Mouse (Mus musculus): ENCODE measurements around the gene Eps8. TPM values are rescaled to one million over a fixed set of nuclear protein-coding genes. Genes with fewer than 3 reads are reported as not detected.
A peak's percentile ranks its signal among the peaks of the same experiment; 100 is the strongest.

Gene Eps8
- total RNA-seq, 2 experiments from 2014 or later: 4.3 to 6.9 TPM

- no peak for DNase-seq
- Histone ChIP-seq H3K27ac (peak overlapping the region; percentile 8; the same call in 1 of the 2 replicates), H3K4me3 (peak overlapping the region; percentile 26; the same call in 1 of the 2 replicates)
- intact Hi-C loops (cut with DNase I): no loop called here
- no peak for TF ChIP-seq CTCF (IDR thresholded peaks at IDR 0.05)
These were observed 84.7 kb downstream of the Eps8 start for GRCm38 (mm10) chr6:137570019-137570418.

GRCm38 (mm10) chr6:137569071-137569470 is 85.6 kb downstream of the Eps8 start:
- H3K27ac ChIP-seq: no peak overlapping the region
- TF ChIP-seq CTCF (IDR thresholded peaks at IDR 0.05): no peak
- peak overlapping the region; percentile 13; the same call in 1 of the 2 replicates for H3K4me3 ChIP-seq
- intact Hi-C loops (cut with DNase I): no loop called here
- no peak for DNase-seq

GRCm38 (mm10) chr6:137565890-137566289 is 88.8 kb downstream of the Eps8 start:
- TF ChIP-seq CTCF (IDR thresholded peaks at IDR 0.05): no peak
- no peak overlapping the region for H3K27ac ChIP-seq
- no peak for DNase-seq
- intact Hi-C loops (cut with DNase I): no loop called here
- no peak overlapping the region for H3K4me3 ChIP-seq

GRCm38 (mm10) chr6:137565454-137565853 is 89.2 kb downstream of the Eps8 start:
- Histone ChIP-seq H3K27ac (no peak overlapping the region), H3K4me3 (no peak overlapping the region)
- no peak for TF ChIP-seq CTCF (IDR thresholded peaks at IDR 0.05)
- DNase-seq: no peak
- intact Hi-C loops (cut with DNase I): no loop called here

- H3K4me3 ChIP-seq: peak overlapping the region; percentile 42
- DNase-seq: peak; percentile 65
- H3K27ac ChIP-seq: peak overlapping the region; percentile 85
- intact Hi-C loops (cut with DNase I): no loop called here
- TF ChIP-seq CTCF (IDR thresholded peaks at IDR 0.05): no peak
These were observed 94.3 kb downstream of the Eps8 start for GRCm38 (mm10) chr6:137560358-137560859.

- DNase-seq: peak; percentile 79
- no peak for TF ChIP-seq CTCF (IDR thresholded peaks at IDR 0.05)
- intact Hi-C loops (cut with DNase I): loop anchor here (5.0 to 10.0 kb wide), 2 partner anchors 88 to 166 kb away; no protein-coding TSS in a partner anchor
- Histone ChIP-seq H3K27ac (peak overlapping the region; percentile 85), H3K4me3 (peak overlapping the region; percentile 50)
These were observed 95.8 kb downstream of the Eps8 start for GRCm38 (mm10) chr6:137558840-137559239.

GRCm38 (mm10) chr6:137557671-137558070 is 97.0 kb downstream of the Eps8 start:
- intact Hi-C loops (cut with DNase I): loop anchor here (5.0 to 10.0 kb wide), 2 partner anchors 90 to 167 kb away; no protein-coding TSS in a partner anchor
- no peak overlapping the region for H3K4me3 ChIP-seq
- no peak for DNase-seq
- H3K27ac ChIP-seq: peak overlapping the region; percentile 85
- TF ChIP-seq CTCF (IDR thresholded peaks at IDR 0.05): no peak

GRCm38 (mm10) chr6:137557159-137557558 is 97.5 kb downstream of the Eps8 start:
- H3K27ac ChIP-seq: peak overlapping the region; percentile 85
- TF ChIP-seq CTCF (IDR thresholded peaks at IDR 0.05): no peak
- H3K4me3 ChIP-seq: no peak overlapping the region
- intact Hi-C loops (cut with DNase I): loop anchor here (5.0 to 10.0 kb wide), 2 partner anchors 90 to 168 kb away; no protein-coding TSS in a partner anchor
- DNase-seq: no peak

- Histone ChIP-seq H3K27ac (peak overlapping the region; percentile 85; the same call in 1 of the 2 replicates), H3K4me3 (no peak overlapping the region)
- no peak for TF ChIP-seq CTCF (IDR thresholded peaks at IDR 0.05)
- no peak for DNase-seq
- intact Hi-C loops (cut with DNase I): loop anchor here (5.0 to 10.0 kb wide), 2 partner anchors 91 to 168 kb away; no protein-coding TSS in a partner anchor
These were observed 98.0 kb downstream of the Eps8 start for GRCm38 (mm10) chr6:137556636-137557035.

- DNase-seq: no peak
- intact Hi-C loops (cut with DNase I): loop anchor here (10.0 kb wide), 1 partner anchor 175 kb away; no protein-coding TSS in a partner anchor
- no peak overlapping the region for H3K27ac ChIP-seq
- no peak for TF ChIP-seq CTCF (IDR thresholded peaks at IDR 0.05)
- H3K4me3 ChIP-seq: no peak overlapping the region
These were observed 104.5 kb downstream of the Eps8 start for GRCm38 (mm10) chr6:137550181-137550580.

GRCm38 (mm10) chr6:137548613-137549012 is 106.1 kb downstream of the Eps8 start:
- TF ChIP-seq CTCF (IDR thresholded peaks at IDR 0.05): no peak
- Histone ChIP-seq H3K27ac (no peak overlapping the region), H3K4me3 (no peak overlapping the region)
- intact Hi-C loops (cut with DNase I): no loop called here
- no peak for DNase-seq

- TF ChIP-seq CTCF (IDR thresholded peaks at IDR 0.05): no peak
- no peak for DNase-seq
- intact Hi-C loops (cut with DNase I): no loop called here
- H3K4me3 ChIP-seq: no peak overlapping the region
- no peak overlapping the region for H3K27ac ChIP-seq
These were observed 107.1 kb downstream of the Eps8 start for GRCm38 (mm10) chr6:137547555-137547954.

GRCm38 (mm10) chr6:137546101-137546500 is 108.6 kb downstream of the Eps8 start:
- Histone ChIP-seq H3K4me3 (no peak overlapping the region), H3K27ac (no peak overlapping the region)
- no peak for TF ChIP-seq CTCF (IDR thresholded peaks at IDR 0.05)
- no peak for DNase-seq
- intact Hi-C loops (cut with DNase I): no loop called here

- no peak for DNase-seq
- TF ChIP-seq CTCF (IDR thresholded peaks at IDR 0.05): no peak
- Histone ChIP-seq H3K4me3 (no peak overlapping the region), H3K27ac (no peak overlapping the region)
- intact Hi-C loops (cut with DNase I): no loop called here
These were observed 109.3 kb downstream of the Eps8 start for GRCm38 (mm10) chr6:137545341-137545740.

All from gastrocnemius, adult 2 months (tissue).